Mouse (Mus musculus) testis, adult 2 months (tissue): ENCODE data around the gene Krt14.

ENCODE experiments used
- CTCF ChIP-seq: fragments of 200-500 bp; IDR thresholded peaks from 2 replicates; pipeline ENCODE4 v1.5.1; 2012; ENCODE audit warnings: low read depth, mild to moderate bottlenecking, inconsistent platforms, low read length, moderate library complexity; ENCODE audit not compliant: control insufficient read depth, insufficient read depth, insufficient replicate concordance
- POLR2A ChIP-seq: fragments of 200-500 bp; IDR thresholded peaks from 2 replicates; pipeline ENCODE4 v1.6.1; 2012; ENCODE audit warnings: low read depth, mild to moderate bottlenecking, inconsistent platforms, low read length, moderate library complexity; ENCODE audit not compliant: control insufficient read depth

DNA sequence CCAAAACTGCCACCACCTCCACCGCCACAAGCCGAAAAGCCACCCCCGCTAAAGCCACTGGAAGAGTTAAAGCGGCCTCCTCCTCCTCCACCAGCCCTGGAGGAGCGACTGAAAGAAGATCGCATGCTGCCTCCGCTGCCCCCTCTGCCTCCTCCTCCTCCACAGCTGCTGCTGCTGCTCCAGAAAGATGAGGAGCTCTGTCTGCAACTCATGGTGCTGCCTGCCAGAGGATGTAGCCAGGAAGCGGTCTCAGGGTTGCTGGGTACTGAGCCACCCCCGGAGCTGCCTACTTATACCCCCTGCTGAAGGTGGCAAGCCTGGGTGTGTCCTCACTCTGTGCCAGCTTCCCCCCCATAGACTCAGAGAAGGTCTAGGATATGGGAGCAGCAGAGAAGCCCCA is 14.4 kb downstream of the Krt14 start, which contains the start of gene Krt9:
- no peak for TF ChIP-seq CTCF
- no peak for TF ChIP-seq POLR2A
